ENCODE assay signal across 10 mouse cellular contexts in the genomic region with DNA sequence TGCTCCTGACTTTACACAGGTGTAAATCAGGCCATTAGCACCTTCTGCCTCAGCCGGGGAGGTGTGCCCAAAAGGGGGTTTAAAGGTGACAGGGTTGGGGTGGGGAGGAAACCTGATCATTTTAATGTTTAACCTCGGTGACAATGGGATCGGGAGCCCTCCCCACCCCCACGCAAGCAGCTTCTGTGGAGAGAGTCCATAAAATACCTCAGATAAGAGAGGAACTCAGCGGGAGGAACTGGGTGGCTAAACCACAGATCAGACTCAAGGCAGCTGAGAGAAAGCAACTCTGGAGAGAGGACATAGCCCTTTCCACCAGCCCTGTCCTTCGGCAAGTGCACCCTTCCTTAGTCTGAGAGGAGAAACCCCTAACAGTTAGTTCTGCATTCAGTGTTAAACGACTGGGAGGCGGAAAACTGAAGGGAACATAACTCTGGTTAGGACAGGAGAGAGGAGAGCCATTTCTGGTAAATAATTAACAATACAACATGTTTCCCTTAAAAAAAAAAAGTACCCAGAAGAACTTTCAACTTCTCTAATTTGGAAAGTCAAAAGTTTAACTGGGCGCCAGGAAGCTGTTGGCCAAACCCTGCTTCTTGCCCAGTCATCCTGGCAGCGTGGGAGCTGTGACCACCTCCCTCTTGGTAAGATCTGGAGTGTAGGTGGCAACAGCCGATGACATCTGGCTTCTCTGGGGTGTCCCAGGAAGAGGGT. TPM values are rescaled to one million over a fixed set of nuclear protein-coding genes. Genes with fewer than 3 reads are reported as not detected.
DNase-seq lines count a peak whose midpoint lies in the region; ATAC-seq and TF ChIP-seq lines count a peak whose summit lies in the region.
"Had no signal": no experiment of that assay in that cellular context is flagged by ENCODE, and none has a peak within 500 bp of the region (broad histone marks: within the 10 kb centered on the region; RNA-seq: fewer than 3 reads in every experiment).

No protein-coding gene starts in this region.

- H3K27me3 ChIP-seq in liver, embryonic 13.5 days, result peaks cover 14% of the 10 kb centered on the region; the same call in 1 of the 2 replicates
- no peaks in the 10 kb centered on the region for H3K27me3 ChIP-seq in stomach, embryonic 14.5 days (ENCODE audit: control insufficient read depth, insufficient read depth, low read length)

- H3K9me3 ChIP-seq in liver, embryonic 13.5 days (replicated peaks), result no peaks in the 10 kb centered on the region
- H3K9me3 ChIP-seq in stomach, embryonic 14.5 days (ENCODE audit: control insufficient read depth, low read depth, low read length), result no peaks in the 10 kb centered on the region
- H3K9me3 ChIP-seq: embryonic facial prominence, embryonic 12.5 days had no signal

- ATAC-seq in liver, embryonic 13.5 days (ENCODE audit: low read depth), result peak; percentile 48; the same call in 1 of the 2 replicates
- peak; percentile 75 for ATAC-seq in stomach, embryonic 14.5 days (ENCODE audit: insufficient number of reproducible peaks, insufficient read depth, low FRiP score, low read depth)

- no peak overlapping the region; the same call in 1 of the 2 replicates for H3K9ac ChIP-seq in liver, embryonic 13.5 days
- no peak overlapping the region for H3K9ac ChIP-seq in stomach, embryonic 14.5 days (replicated peaks; ENCODE audit: low read depth, low read length)
- H3K9ac ChIP-seq: embryonic facial prominence, embryonic 12.5 days had no signal

- H3K36me3 ChIP-seq in liver, embryonic 13.5 days, result no peaks in the 10 kb centered on the region
- no peaks in the 10 kb centered on the region for H3K36me3 ChIP-seq in stomach, embryonic 14.5 days (ENCODE audit: control insufficient read depth, insufficient read depth, low read length)
- H3K36me3 ChIP-seq: embryonic facial prominence, embryonic 12.5 days had no signal

- no peak for TF ChIP-seq CTCF in gastrocnemius, adult 2 months (IDR thresholded peaks at IDR 0.05)

- intact Hi-C loops in gastrocnemius, adult 2 months (cut with DNase I), result no loop called here

- peak overlapping the region; percentile 31 for H3K4me2 ChIP-seq in liver, embryonic 13.5 days
- H3K4me2 ChIP-seq in stomach, embryonic 14.5 days (replicated peaks; ENCODE audit: low read depth, low read length), result no peak overlapping the region
- H3K4me2 ChIP-seq: embryonic facial prominence, embryonic 12.5 days had no signal

- peak overlapping the region; percentile 76 for H3K27ac ChIP-seq in liver, embryonic 13.5 days
- H3K27ac ChIP-seq in stomach, embryonic 14.5 days (ENCODE audit: low read length), result peak overlapping the region; percentile 70
- H3K27ac ChIP-seq in gastrocnemius, adult 2 months, result no peak overlapping the region
- H3K27ac ChIP-seq: embryonic facial prominence, embryonic 12.5 days had no signal

- 5% methylated on average over 11 of the region's 11 CpGs for WGBS in liver, embryonic 13.5 days (ENCODE audit: insufficient replicate concordance)
- 24% methylated on average over 11 of the region's 11 CpGs for WGBS in stomach, embryonic 14.5 days

- H3K4me3 ChIP-seq in liver, embryonic 13.5 days (replicated peaks), result no peak overlapping the region
- no peak overlapping the region for H3K4me3 ChIP-seq in stomach, embryonic 14.5 days (ENCODE audit: low read depth, low read length)
- H3K4me3 ChIP-seq in gastrocnemius, adult 2 months, result no peak overlapping the region
- H3K4me3 ChIP-seq: embryonic facial prominence, embryonic 12.5 days had no signal

- peak; percentile 5 for DNase-seq in layer of hippocampus, adult 11-12 months (ENCODE audit: low spot score)
- no peak for DNase-seq in layer of hippocampus, postnatal 36 days
- peak; percentile 80 for DNase-seq in kidney, adult 11 months
- DNase-seq in liver, embryonic 13.5 days, result no peak
- no peak for DNase-seq in c-Kit-positive CD71-positive TER-119-positive erythroid progenitor cells, embryonic 14.5 days (ENCODE audit: low spot score)
- DNase-seq in gastrocnemius, adult 2 months, result no peak
- no peak for DNase-seq in natural killer cell, adult 2 months (ENCODE audit: low spot score in 2 of 2)
- DNase-seq: adrenal gland, adult 2 months had no signal

- peaks cover 15% of the 10 kb centered on the region for H3K4me1 ChIP-seq in liver, embryonic 13.5 days (replicated peaks)
- H3K4me1 ChIP-seq in stomach, embryonic 14.5 days (ENCODE audit: control insufficient read depth, insufficient read depth, low read length), result no peaks in the 10 kb centered on the region

RNA-seq across cellular contexts. Expression of a gene that starts 40.9 kb away (rescaled TPM):
- 10 to 100 TPM; 12.2 to 13.1 TPM for total RNA-seq in layer of hippocampus, postnatal 36 days (2021)
- 17.8 and 23.4 TPM in 2 replicates for polyA plus RNA-seq in liver, embryonic 13.5 days (2015; fragmentation: Nextera tagmentation; extraction: Ambion mirVana)
- 143 and 151 TPM in 2 replicates for polyA plus RNA-seq in stomach, embryonic 14.5 days (2014; fragmentation: Nextera tagmentation; extraction: Ambion mirVana)
- total RNA-seq in gastrocnemius, adult 2 months (2021), result 10 to 100 TPM; 10.3 to 11.0 TPM

Comparison
In these comparisons a context has a peak if more than half of its experiments do, and no peak if none do; other contexts are left out.
1. DNase-seq: peak in layer of hippocampus, adult 11-12 months (single experiment) and kidney, adult 11 months (single experiment); none in layer of hippocampus, postnatal 36 days (0 of 2), liver, embryonic 13.5 days (single experiment), c-Kit-positive CD71-positive TER-119-positive erythroid progenitor cells, embryonic 14.5 days (single experiment), gastrocnemius, adult 2 months (single experiment) and natural killer cell, adult 2 months (0 of 2).